8 mouse cellular contexts compared by ENCODE assay signal in genomic region chr6:134928889-134929310, GRCm38 (mm10). TPM values are rescaled to one million over a fixed set of nuclear protein-coding genes. Genes with fewer than 3 reads are reported as not detected.
DNase-seq lines count a peak whose midpoint lies in the region; ATAC-seq and TF ChIP-seq lines count a peak whose summit lies in the region.

No protein-coding gene starts in this region.

- peaks cover 5% of the 10 kb centered on the region for H3K36me3 ChIP-seq in limb, embryonic 10.5 days
- no peaks in the 10 kb centered on the region for H3K36me3 ChIP-seq in midbrain, embryonic 13.5 days

- intact Hi-C loops in heart, postnatal 10 days (cut with DNase I): loop anchor here (1.0 to 2.0 kb wide), 2 partner anchors 9 to 52 kb away; partner anchors contain the start of genes Apold1 and Cdkn1b

- H3K27ac ChIP-seq in limb, embryonic 10.5 days: peak overlapping the region; percentile 98
- peak overlapping the region; percentile 97; the same call in 1 of the 2 replicates for H3K27ac ChIP-seq in midbrain, embryonic 13.5 days

- H3K4me3 ChIP-seq in lung, adult 2 months (replicated peaks; ENCODE audit: extremely low read depth, low read depth, low read length): peak overlapping the region; percentile 49
- H3K4me3 ChIP-seq in limb, embryonic 10.5 days: peak overlapping the region; percentile 69
- H3K4me3 ChIP-seq in midbrain, embryonic 13.5 days (replicated peaks): peak overlapping the region; percentile 59

- TF ChIP-seq CTCF in lung, adult 2 months (IDR thresholded peaks at IDR 0.05; ENCODE audit: insufficient read depth, low read length): no peak

- H3K27me3 ChIP-seq in limb, embryonic 10.5 days (ENCODE audit: low read depth, poor library complexity, severe bottlenecking): 0 out of 2 replicates have a peak, but pooled peaks cover 3% of the 10 kb centered on the region
- H3K27me3 ChIP-seq in midbrain, embryonic 13.5 days: no peaks in the 10 kb centered on the region

- 2% methylated on average over 15 of the region's 15 CpGs for WGBS in lung, adult 2 months
- WGBS in limb, embryonic 10.5 days: 0% methylated on average over 15 of the region's 15 CpGs
- under 1% methylated on average over 15 of the region's 15 CpGs for WGBS in midbrain, embryonic 13.5 days

- H3K9ac ChIP-seq in midbrain, embryonic 13.5 days (replicated peaks): peak overlapping the region; percentile 64

- peak overlapping the region; percentile 93 for H3K4me2 ChIP-seq in midbrain, embryonic 13.5 days (replicated peaks)

- DNase-seq in lung, adult 2 months: peak; percentile 50
- no peak for DNase-seq in lung, postnatal 25 days (ENCODE audit: low spot score)
- peak; percentile 65 for DNase-seq in embryo, embryonic 11 days
- DNase-seq in heart, postnatal 10 days: peak; percentile 52 to 55
- DNase-seq in limb, embryonic 10.5 days (ENCODE audit: low spot score): peak; percentile 66
- DNase-seq in thymus, postnatal 36 days: peak; percentile 51 to 59
- no peak for DNase-seq in frontal cortex, postnatal 25 days (ENCODE audit: low spot score in 2 of 2)

- peak; percentile 29 for ATAC-seq in midbrain, embryonic 13.5 days

- 0 out of 2 replicates have a peak, but pooled peaks cover 2% of the 10 kb centered on the region for H3K4me1 ChIP-seq in lung, adult 2 months (ENCODE audit: control insufficient read depth, insufficient read depth, low read length)
- H3K4me1 ChIP-seq in limb, embryonic 10.5 days: peaks cover 36% of the 10 kb centered on the region
- H3K4me1 ChIP-seq in midbrain, embryonic 13.5 days (replicated peaks): peaks cover 34% of the 10 kb centered on the region

- no peaks in the 10 kb centered on the region for H3K9me3 ChIP-seq in limb, embryonic 10.5 days (replicated peaks)
- H3K9me3 ChIP-seq in midbrain, embryonic 13.5 days: no peaks in the 10 kb centered on the region

- TF ChIP-seq POLR2A in lung, adult 2 months (IDR thresholded peaks at IDR 0.05; ENCODE audit: borderline replicate concordance, extremely low read depth, low read depth, low read length): no peak

RNA-seq across cellular contexts. Expression of gene Cdkn1b, which starts 8.7 kb away (rescaled TPM):
- polyA plus RNA-seq in lung, adult 2 months (2012; rRNA removed): 26.9 and 31.6 TPM in 2 replicates
- 10 to 100 TPM; 45.1 to 53.5 TPM for total RNA-seq in heart, postnatal 10 days (2021)
- 8.4 and 10.3 TPM in 2 replicates for polyA plus RNA-seq in limb, embryonic 10.5 days (2016; fragmentation: Nextera tagmentation; extraction: Ambion mirVana)
- polyA plus RNA-seq in midbrain, embryonic 13.5 days (2015; fragmentation: Nextera tagmentation; extraction: Ambion mirVana): 33.8 and 35.1 TPM in 2 replicates

RNA-seq across cellular contexts. Expression of gene Gpr19, which starts 30.5 kb away (rescaled TPM):
- polyA plus RNA-seq in lung, adult 2 months (2012; rRNA removed): 6.0 and 9.2 TPM in 2 replicates
- 1 to 10 TPM; 4.3 to 4.8 TPM for total RNA-seq in heart, postnatal 10 days (2021)
- polyA plus RNA-seq in limb, embryonic 10.5 days (2016; fragmentation: Nextera tagmentation; extraction: Ambion mirVana): 7.8 and 9.7 TPM in 2 replicates
- polyA plus RNA-seq in midbrain, embryonic 13.5 days (2015; fragmentation: Nextera tagmentation; extraction: Ambion mirVana): 45.0 and 47.9 TPM in 2 replicates

RNA-seq across cellular contexts. Expression of gene Apold1, which starts 52.6 kb away (rescaled TPM):
- 1.2 and 1.7 TPM in 2 replicates for polyA plus RNA-seq in lung, adult 2 months (2012; rRNA removed)
- 10 to 100 TPM; 15.9 to 24.3 TPM for total RNA-seq in heart, postnatal 10 days (2021)
- polyA plus RNA-seq in limb, embryonic 10.5 days (2016; fragmentation: Nextera tagmentation; extraction: Ambion mirVana): 2.4 and 3.1 TPM in 2 replicates
- 3.0 and 3.7 TPM in 2 replicates for polyA plus RNA-seq in midbrain, embryonic 13.5 days (2015; fragmentation: Nextera tagmentation; extraction: Ambion mirVana)

Comparison
In these comparisons a context has a peak if more than half of its experiments do, and no peak if none do; other contexts are left out.
1. DNase-seq: peak in lung, adult 2 months (single experiment), embryo, embryonic 11 days (single experiment), heart, postnatal 10 days (2 of 2), limb, embryonic 10.5 days (single experiment) and thymus, postnatal 36 days (2 of 2); none in lung, postnatal 25 days (single experiment) and frontal cortex, postnatal 25 days (0 of 2).
2. Peak in every context shown above with its lines, with median percentiles within 50 percentile points of each other: H3K4me3 ChIP-seq.